Comparison of ENCODE assay signal across 26 mouse cellular contexts in genomic region chr8:6456553-6457180, GRCm38 (mm10).
DNase-seq lines count a peak whose midpoint lies in the region; ATAC-seq lines count a peak whose summit lies in the region.
"Had no signal": no experiment of that assay in that cellular context is flagged by ENCODE, and none has a peak within 500 bp of the region (broad histone marks: within the 10 kb centered on the region; RNA-seq: fewer than 3 reads in every experiment).

No protein-coding gene starts in this region.

- no peaks in the 10 kb centered on the region for H3K36me3 ChIP-seq in forebrain, embryonic 11.5 days (ENCODE audit: control insufficient read depth, insufficient read depth, low read length)
- no peaks in the 10 kb centered on the region for H3K36me3 ChIP-seq in forebrain, embryonic 10.5 days (replicated peaks)
- H3K36me3 ChIP-seq in midbrain, embryonic 12.5 days, result no peaks in the 10 kb centered on the region
- H3K36me3 ChIP-seq in midbrain, embryonic 10.5 days, result no peaks in the 10 kb centered on the region
- no peaks in the 10 kb centered on the region for H3K36me3 ChIP-seq in forebrain, embryonic 13.5 days (ENCODE audit: poor library complexity, severe bottlenecking)
- no peaks in the 10 kb centered on the region for H3K36me3 ChIP-seq in midbrain, embryonic 15.5 days (replicated peaks)
- H3K36me3 ChIP-seq: embryonic facial prominence, embryonic 12.5 days; heart, embryonic 15.5 days; hindbrain, embryonic 15.5 days; liver, embryonic 15.5 days; lung, embryonic 15.5 days; stomach, embryonic 15.5 days had no signal

- no peaks in the 10 kb centered on the region for H3K9me3 ChIP-seq in forebrain, embryonic 11.5 days (ENCODE audit: control insufficient read depth, low read length)
- no peaks in the 10 kb centered on the region for H3K9me3 ChIP-seq in forebrain, embryonic 10.5 days
- no peaks in the 10 kb centered on the region for H3K9me3 ChIP-seq in midbrain, embryonic 12.5 days
- H3K9me3 ChIP-seq in midbrain, embryonic 10.5 days (replicated peaks), result no peaks in the 10 kb centered on the region
- no peaks in the 10 kb centered on the region for H3K9me3 ChIP-seq in forebrain, embryonic 13.5 days (replicated peaks)
- H3K9me3 ChIP-seq in midbrain, embryonic 15.5 days, result no peaks in the 10 kb centered on the region
- H3K9me3 ChIP-seq: embryonic facial prominence, embryonic 12.5 days; heart, embryonic 15.5 days; hindbrain, embryonic 15.5 days; liver, embryonic 15.5 days; lung, embryonic 15.5 days; stomach, embryonic 15.5 days had no signal

- DNase-seq in forebrain, embryonic 11.5 days (ENCODE audit: low spot score), result no peak
- no peak for DNase-seq in forebrain, embryonic 10.5 days (ENCODE audit: extremely low spot score, low spot score)
- DNase-seq in midbrain, embryonic 10.5 days (ENCODE audit: low spot score), result no peak
- DNase-seq in layer of hippocampus, postnatal 25 days (ENCODE audit: extremely low spot score in 1 of 2, low spot score in 1 of 2), result no peak
- no peak for DNase-seq in adrenal gland, adult 8-10 months
- DNase-seq: adrenal gland, postnatal 25 days; cerebellum, adult 18-20 months; cerebellum, postnatal 14 days; heart, postnatal 36 days; kidney, adult 2 months; kidney, postnatal 10 days; liver; lung, postnatal 4 days; thymus, adult 18-20 months; thymus, postnatal 4 days had no signal

- ATAC-seq in forebrain, embryonic 11.5 days (replicated peaks; ENCODE audit: low FRiP score), result 0 out of 2 replicates have a peak, but pooled peaks have one; percentile 51
- ATAC-seq in midbrain, embryonic 12.5 days (ENCODE audit: low FRiP score, low read depth), result 0 out of 2 replicates have a peak, but pooled peaks have one; percentile 49
- peak; percentile 87 for ATAC-seq in forebrain, embryonic 13.5 days
- ATAC-seq in midbrain, embryonic 15.5 days (replicated peaks), result peak; percentile 50; the same call in 1 of the 2 replicates
- ATAC-seq: CD4-positive, CD25-positive, alpha-beta regulatory T cell, adult 4 months had no signal

- no peak overlapping the region for H3K4me2 ChIP-seq in forebrain, embryonic 11.5 days (ENCODE audit: low read depth, low read length, severe bottlenecking)
- H3K4me2 ChIP-seq in midbrain, embryonic 12.5 days (replicated peaks), result no peak overlapping the region
- no peak overlapping the region for H3K4me2 ChIP-seq in forebrain, embryonic 13.5 days
- H3K4me2 ChIP-seq in midbrain, embryonic 15.5 days, result no peak overlapping the region
- H3K4me2 ChIP-seq: embryonic facial prominence, embryonic 12.5 days; heart, embryonic 15.5 days; hindbrain, embryonic 15.5 days; liver, embryonic 15.5 days; lung, embryonic 15.5 days; stomach, embryonic 15.5 days had no signal

- no peaks in the 10 kb centered on the region for H3K4me1 ChIP-seq in forebrain, embryonic 11.5 days (replicated peaks; ENCODE audit: control insufficient read depth, insufficient read depth, low read length)
- H3K4me1 ChIP-seq in forebrain, embryonic 10.5 days, result 0 out of 2 replicates have a peak, but pooled peaks cover 5% of the 10 kb centered on the region
- no peaks in the 10 kb centered on the region for H3K4me1 ChIP-seq in midbrain, embryonic 12.5 days
- H3K4me1 ChIP-seq in midbrain, embryonic 10.5 days, result peaks cover 7% of the 10 kb centered on the region
- H3K4me1 ChIP-seq in forebrain, embryonic 13.5 days, result no peaks in the 10 kb centered on the region
- no peaks in the 10 kb centered on the region for H3K4me1 ChIP-seq in midbrain, embryonic 15.5 days
- H3K4me1 ChIP-seq: embryonic facial prominence, embryonic 12.5 days; heart, embryonic 15.5 days; hindbrain, embryonic 15.5 days; liver, embryonic 15.5 days; lung, embryonic 15.5 days; stomach, embryonic 15.5 days had no signal

- no peak overlapping the region for H3K27ac ChIP-seq in forebrain, embryonic 11.5 days (ENCODE audit: low read depth, low read length)
- no peak overlapping the region for H3K27ac ChIP-seq in forebrain, embryonic 10.5 days
- H3K27ac ChIP-seq in midbrain, embryonic 12.5 days (replicated peaks), result no peak overlapping the region
- H3K27ac ChIP-seq in midbrain, embryonic 10.5 days (replicated peaks), result no peak overlapping the region
- H3K27ac ChIP-seq in forebrain, embryonic 13.5 days, result no peak overlapping the region
- no peak overlapping the region for H3K27ac ChIP-seq in midbrain, embryonic 15.5 days
- H3K27ac ChIP-seq: embryonic facial prominence, embryonic 12.5 days; heart, embryonic 15.5 days; hindbrain, embryonic 15.5 days; layer of hippocampus, adult 2 months; liver, embryonic 15.5 days; lung, embryonic 15.5 days; stomach, embryonic 15.5 days had no signal

- no peak overlapping the region for H3K9ac ChIP-seq in forebrain, embryonic 11.5 days (ENCODE audit: low read length)
- no peak overlapping the region for H3K9ac ChIP-seq in midbrain, embryonic 12.5 days (replicated peaks)
- no peak overlapping the region for H3K9ac ChIP-seq in forebrain, embryonic 13.5 days
- H3K9ac ChIP-seq in midbrain, embryonic 15.5 days, result no peak overlapping the region
- H3K9ac ChIP-seq: embryonic facial prominence, embryonic 12.5 days; heart, embryonic 15.5 days; hindbrain, embryonic 15.5 days; liver, embryonic 15.5 days; lung, embryonic 15.5 days; stomach, embryonic 15.5 days had no signal

- no peaks in the 10 kb centered on the region for H3K27me3 ChIP-seq in forebrain, embryonic 11.5 days (ENCODE audit: control insufficient read depth, insufficient read depth, low read length)
- no peaks in the 10 kb centered on the region for H3K27me3 ChIP-seq in forebrain, embryonic 10.5 days (ENCODE audit: poor library complexity, severe bottlenecking)
- H3K27me3 ChIP-seq in midbrain, embryonic 12.5 days, result no peaks in the 10 kb centered on the region
- no peaks in the 10 kb centered on the region for H3K27me3 ChIP-seq in midbrain, embryonic 10.5 days (ENCODE audit: low read depth, poor library complexity, severe bottlenecking)
- H3K27me3 ChIP-seq in forebrain, embryonic 13.5 days, result no peaks in the 10 kb centered on the region
- H3K27me3 ChIP-seq in midbrain, embryonic 15.5 days (replicated peaks), result no peaks in the 10 kb centered on the region
- H3K27me3 ChIP-seq: embryonic facial prominence, embryonic 12.5 days; heart, embryonic 15.5 days; hindbrain, embryonic 15.5 days; liver, embryonic 15.5 days; lung, embryonic 15.5 days; stomach, embryonic 15.5 days had no signal

- 48% methylated on average over 3 of the region's 3 CpGs for WGBS in forebrain, embryonic 11.5 days
- 40% methylated on average over 3 of the region's 3 CpGs for WGBS in forebrain, embryonic 10.5 days
- 43% methylated on average over 3 of the region's 3 CpGs for WGBS in midbrain, embryonic 12.5 days
- 47% methylated on average over 3 of the region's 3 CpGs for WGBS in midbrain, embryonic 10.5 days
- WGBS in forebrain, embryonic 13.5 days, result 25% methylated on average over 3 of the region's 3 CpGs
- WGBS in midbrain, embryonic 15.5 days, result 33% methylated on average over 3 of the region's 3 CpGs

- no peak overlapping the region for H3K4me3 ChIP-seq in forebrain, embryonic 11.5 days (ENCODE audit: low read depth, low read length)
- no peak overlapping the region for H3K4me3 ChIP-seq in forebrain, embryonic 10.5 days
- H3K4me3 ChIP-seq in midbrain, embryonic 12.5 days, result no peak overlapping the region
- H3K4me3 ChIP-seq in midbrain, embryonic 10.5 days, result no peak overlapping the region
- H3K4me3 ChIP-seq in forebrain, embryonic 13.5 days, result no peak overlapping the region
- no peak overlapping the region for H3K4me3 ChIP-seq in midbrain, embryonic 15.5 days
- H3K4me3 ChIP-seq: embryonic facial prominence, embryonic 12.5 days; heart, embryonic 15.5 days; hindbrain, embryonic 15.5 days; layer of hippocampus, adult 2 months; liver, embryonic 15.5 days; lung, embryonic 15.5 days; stomach, embryonic 15.5 days had no signal
